Mouse (Mus musculus): ENCODE data around the gene Tm7sf2.

The Tm7sf2 gene

DNA sequence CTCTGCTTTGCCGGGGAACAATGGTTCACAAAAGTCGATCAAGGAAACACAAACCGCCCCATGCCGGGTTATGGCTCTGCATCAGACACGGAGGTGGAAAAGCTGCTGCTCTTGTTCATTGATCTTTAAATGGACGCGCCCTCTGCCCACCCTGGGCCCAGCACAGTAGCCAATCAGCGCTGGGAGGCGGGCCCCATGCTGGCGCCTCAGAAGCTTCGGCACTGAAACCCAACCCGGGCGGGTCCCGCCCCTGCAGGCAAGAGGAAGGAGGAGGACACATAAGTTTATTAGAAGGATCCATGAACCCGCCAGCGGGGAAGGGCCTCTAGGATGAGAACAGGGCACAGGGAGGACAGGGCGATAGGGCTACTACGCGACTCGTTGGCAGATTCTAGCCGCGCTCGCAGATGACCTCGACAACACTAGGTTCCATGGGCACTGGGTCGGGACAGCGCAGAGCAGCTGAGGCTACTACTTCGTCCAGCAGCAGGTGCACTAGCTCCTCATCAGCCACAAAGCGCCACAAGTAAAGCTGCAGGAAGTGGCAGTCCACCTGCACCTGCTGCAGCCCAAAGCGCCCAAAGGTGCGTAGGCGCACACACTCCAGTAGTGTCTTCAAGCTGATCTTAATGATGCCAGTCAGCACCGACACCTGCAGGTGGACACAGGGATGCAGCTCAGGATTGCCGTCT, at the start of gene Tm7sf2:
Tm7sf2 (minus strand) TSS at position 650 of the 692 bp plus-strand sequence.
- peak; percentile 86 for DNase-seq (ENCODE audit: low spot score)

- no peak for DNase-seq (ENCODE audit: low spot score)
These were observed 49.3 kb upstream of the Tm7sf2 start for GRCm38 (mm10) chr19:6117346-6117985.

DNA sequence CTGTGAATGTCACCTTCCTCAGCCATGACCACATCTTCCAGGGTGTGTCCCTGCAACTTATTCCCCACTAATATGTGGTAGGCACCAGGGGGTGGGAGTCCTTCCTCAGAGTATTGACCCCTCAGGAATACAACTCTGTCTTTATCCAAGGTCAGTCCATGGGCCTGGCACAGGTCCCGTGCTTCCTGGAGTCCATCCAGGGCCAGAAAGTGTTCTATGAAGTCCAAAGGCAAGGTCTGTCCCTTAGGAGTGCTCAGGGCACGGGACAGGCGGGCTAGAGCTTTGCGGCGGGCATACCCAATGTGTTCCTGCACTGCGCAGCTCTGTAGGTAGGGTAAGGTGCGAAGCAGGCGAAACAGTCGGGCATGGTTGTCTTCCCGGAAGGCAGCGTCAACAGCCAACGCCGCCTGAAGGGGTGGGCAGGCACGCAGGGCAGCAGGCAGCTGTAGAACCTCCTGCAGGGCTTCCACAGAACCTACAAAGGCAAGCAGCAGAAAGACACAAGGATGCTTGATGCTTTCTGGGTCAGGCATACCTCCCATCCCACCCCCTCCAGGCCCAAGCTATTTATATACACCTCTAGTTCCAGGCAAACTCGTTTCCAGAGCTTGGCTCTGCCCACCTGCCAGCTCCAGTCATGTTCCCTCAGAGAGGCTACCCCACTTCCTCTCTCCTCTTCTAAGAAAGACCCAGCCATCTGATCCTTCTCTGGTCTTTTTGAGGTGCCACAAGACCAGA, 48.1 kb upstream of the Tm7sf2 start:
- DNase-seq (ENCODE audit: low spot score) = no peak

- no peak for DNase-seq (ENCODE audit: low spot score)
These were observed 44.9 kb upstream of the Tm7sf2 start for GRCm38 (mm10) chr19:6113116-6113515.

GRCm38 (mm10) chr19:6105586-6105985, 37.4 kb upstream of the Tm7sf2 start, which contains the start of gene Naaladl1:
TSS of gene Naaladl1 (plus strand) at chr19:6105782.
- no peak for DNase-seq (ENCODE audit: low spot score)

DNA sequence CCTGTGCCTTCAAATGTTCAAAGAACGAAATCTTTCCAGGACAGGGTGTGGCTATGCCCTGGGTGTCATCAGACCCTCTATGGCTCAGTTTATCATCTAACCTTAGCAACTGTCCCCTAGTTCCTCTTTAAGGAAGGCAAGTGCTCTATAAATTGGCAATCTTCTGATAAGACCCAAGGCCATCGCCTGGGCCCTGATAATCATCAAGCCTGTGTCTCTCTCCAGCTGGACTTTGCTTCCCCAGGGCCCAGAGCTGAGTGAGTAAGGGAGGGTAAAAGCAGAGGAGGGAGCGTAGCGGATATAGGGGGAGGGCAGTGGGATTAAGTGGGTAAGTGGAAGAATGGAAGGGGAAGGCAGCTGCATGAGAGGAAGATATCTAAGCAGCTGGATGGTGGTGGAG, 36.3 kb upstream of the Tm7sf2 start:
- DNase-seq (ENCODE audit: low spot score) = no peak

- DNase-seq (ENCODE audit: low spot score) = no peak
These were observed 34.1 kb upstream of the Tm7sf2 start for GRCm38 (mm10) chr19:6102169-6102853.

GRCm38 (mm10) chr19:6101186-6101585, 33.0 kb upstream of the Tm7sf2 start:
- no peak for DNase-seq (ENCODE audit: low spot score)

GRCm38 (mm10) chr19:6097847-6098246, 29.7 kb upstream of the Tm7sf2 start:
- DNase-seq (ENCODE audit: low spot score) = no peak

DNA sequence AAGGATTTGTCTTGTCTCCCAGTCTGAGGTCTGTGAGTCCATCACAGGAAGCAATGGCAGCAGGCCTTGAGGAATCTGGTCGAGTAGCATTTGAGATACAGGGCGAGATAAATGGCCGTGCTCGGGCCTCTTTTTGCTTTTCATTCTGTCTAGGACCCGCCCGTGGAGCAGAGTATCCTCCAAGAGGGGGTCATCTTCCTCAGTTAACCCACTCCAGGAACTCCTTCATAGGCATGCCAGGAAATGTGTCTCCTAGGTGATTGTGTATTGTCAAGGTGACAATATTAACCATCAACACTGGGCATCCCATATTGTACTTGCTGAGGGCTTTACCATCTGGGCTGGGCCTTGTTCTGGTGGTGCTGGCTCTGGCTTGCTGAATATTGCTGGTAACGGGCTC, 25.9 kb upstream of the Tm7sf2 start, which contains the start of gene AC131692.1:
AC131692.1 (plus strand) TSS at position 301 of the 400 bp plus-strand sequence.
- DNase-seq (ENCODE audit: low spot score) = no peak

DNA sequence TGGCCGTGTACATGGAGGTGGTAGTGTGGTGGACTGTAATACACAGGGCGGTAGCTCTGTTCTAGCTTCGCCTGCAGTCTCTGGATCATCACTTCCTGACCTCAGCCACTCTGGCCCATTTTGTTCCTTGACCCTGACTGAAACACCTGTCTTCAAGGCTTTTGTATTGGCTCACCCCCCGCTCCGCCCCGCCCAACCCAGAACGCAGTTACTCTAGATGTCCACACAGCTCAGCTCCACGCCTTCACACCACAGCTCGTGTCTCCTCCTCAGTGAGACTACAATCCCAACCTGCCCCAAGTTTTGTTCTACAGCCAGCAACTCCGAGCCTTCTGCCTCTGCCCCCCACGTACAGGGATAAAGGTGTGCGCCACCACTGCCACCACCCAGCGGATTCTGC, 20.7 kb upstream of the Tm7sf2 start:
- no peak for DNase-seq (ENCODE audit: low spot score)

- peak; percentile 75 for DNase-seq (ENCODE audit: low spot score)
These were observed 17.3 kb upstream of the Tm7sf2 start for GRCm38 (mm10) chr19:6085417-6085879.

GRCm38 (mm10) chr19:6084478-6085248, 16.5 kb upstream of the Tm7sf2 start, which contains the start of the genes Zfpl1 and Cdca5:
TSS of gene Zfpl1 (minus strand) at chr19:6084956.
TSS of gene Cdca5 (plus strand) at chr19:6084983.
- DNase-seq (ENCODE audit: low spot score) = peak; percentile 97

DNA sequence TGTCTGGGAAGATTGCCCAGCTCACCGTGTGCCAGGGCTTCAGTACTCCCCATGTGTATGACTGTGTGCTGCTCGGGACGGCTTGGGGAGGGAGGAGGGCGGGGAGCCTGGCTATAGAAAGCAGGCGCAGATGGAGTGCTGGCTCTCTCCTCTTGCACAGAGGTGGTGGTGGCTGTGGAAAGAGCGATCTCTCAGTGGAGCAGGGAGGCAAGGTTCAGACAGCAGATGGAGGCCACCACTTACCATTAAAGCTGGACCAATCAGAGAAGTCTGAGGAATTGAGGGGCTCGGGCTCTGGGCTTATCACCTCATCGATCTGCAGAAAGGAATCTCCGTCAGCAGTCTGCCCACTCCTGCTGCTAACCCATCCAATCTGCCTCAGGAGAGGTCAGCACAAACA, 14.0 kb upstream of the Tm7sf2 start, which contains the start of gene Gm28374:
Gm28374 (minus strand) TSS at position 101 of the 400 bp plus-strand sequence.
- no peak for DNase-seq (ENCODE audit: low spot score)

DNA sequence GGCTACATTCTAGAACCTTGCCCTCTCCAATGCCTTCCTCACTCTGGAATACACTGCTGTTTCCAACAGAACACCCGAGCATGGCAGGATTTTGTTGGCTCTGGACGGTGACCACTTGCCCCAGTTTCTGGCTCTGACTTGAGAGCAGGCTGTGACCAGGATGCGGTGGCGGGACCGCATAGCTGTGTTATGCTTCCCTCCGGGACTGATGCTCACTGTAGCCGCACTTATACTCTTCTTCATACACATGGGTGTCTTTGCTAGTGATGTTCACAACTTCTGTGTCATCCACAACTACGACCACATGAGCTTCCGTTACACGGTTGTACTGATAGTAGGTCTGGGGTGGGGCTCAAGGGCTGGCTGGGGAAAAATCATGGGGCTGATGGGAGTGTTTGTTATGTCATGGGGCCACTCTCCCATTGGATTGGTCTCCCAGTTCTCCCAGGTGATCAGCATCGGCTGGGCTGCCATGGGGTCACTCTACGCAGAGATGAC, 11.9 kb upstream of the Tm7sf2 start, which contains the start of gene Tmem262:
Tmem262 (plus strand) TSS at position 51 of the 498 bp plus-strand sequence.
- DNase-seq (ENCODE audit: low spot score) = no peak

DNA sequence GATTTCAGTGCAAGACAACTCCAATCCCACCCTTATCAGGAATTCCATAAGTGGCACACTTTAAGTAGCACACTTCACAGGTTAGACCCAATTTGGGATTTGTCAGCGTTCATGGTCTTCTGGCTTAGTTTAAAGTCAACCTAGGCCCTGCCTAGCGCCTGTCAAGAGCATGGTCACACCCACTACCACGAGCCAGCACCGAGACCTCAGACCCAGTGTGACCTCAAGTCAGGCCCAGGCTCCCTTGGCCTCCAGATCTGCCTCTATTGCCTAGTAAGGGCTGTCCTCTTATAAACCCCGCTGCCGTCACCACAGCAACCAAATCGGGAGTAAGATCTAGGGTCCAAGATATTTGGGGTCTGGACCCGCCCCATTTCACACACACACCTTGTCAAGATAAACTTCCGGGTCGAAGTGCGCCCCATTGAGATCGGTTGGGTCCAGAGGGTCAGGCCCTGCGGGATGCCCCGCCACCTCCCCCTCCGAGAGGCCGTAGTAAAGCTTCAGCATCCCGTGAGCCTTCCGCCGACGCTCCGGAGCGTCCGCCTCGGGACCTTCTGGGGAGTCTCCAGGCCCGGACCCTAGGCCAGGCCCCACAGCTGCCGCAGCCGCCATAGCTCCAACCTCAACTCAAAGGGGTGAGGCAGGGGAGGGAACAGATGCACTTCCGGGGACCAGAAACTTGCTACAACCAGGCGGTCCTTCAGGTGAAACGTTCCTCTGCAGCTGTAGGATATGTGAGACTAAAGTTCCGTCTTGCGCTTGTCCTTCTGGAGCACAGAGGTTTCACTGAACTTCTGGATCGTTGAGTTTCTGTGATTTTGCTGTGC, 8.6 kb upstream of the Tm7sf2 start, which contains the start of gene Vps51:
Vps51 (minus strand) TSS at position 668 of the 830 bp plus-strand sequence.
- peak; percentile 90 for DNase-seq (ENCODE audit: low spot score)

DNA sequence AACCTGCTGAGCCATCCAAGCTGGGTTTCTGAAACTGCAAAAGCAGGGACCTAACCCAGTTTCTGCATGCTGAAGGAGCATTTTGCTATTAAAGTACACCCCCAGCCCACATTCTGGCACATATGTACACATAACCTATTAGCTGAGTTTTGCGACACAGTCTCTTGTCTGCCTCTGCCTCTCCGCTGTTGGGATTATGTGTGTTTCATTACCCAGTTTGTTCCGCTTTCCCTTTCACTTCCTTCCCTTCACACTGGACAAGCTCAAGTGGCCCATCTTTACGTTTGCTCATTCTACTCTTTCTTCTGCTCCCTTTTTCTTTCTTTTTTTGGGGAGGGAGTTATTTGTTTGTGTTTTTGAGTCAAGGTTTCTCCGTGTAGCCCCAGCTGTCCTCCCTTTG, 5.7 kb upstream of the Tm7sf2 start:
- DNase-seq (ENCODE audit: low spot score) = no peak

GRCm38 (mm10) chr19:6071261-6071660, 3.1 kb upstream of the Tm7sf2 start:
- no peak for DNase-seq (ENCODE audit: low spot score)

GRCm38 (mm10) chr19:6070571-6071250, 2.5 kb upstream of the Tm7sf2 start:
- no peak for DNase-seq (ENCODE audit: low spot score)

Data from testis, postnatal 14 days (tissue).